Mouse (Mus musculus) embryonic facial prominence, embryonic 11.5 days (tissue): ENCODE measurements around the gene Qsox2. TPM values are rescaled to one million over a fixed set of nuclear protein-coding genes. Genes with fewer than 3 reads are reported as not detected.

Source experiments
- ATAC-seq: fragments of 200-750 bp; cut with Nextera tagmentation; replicated peaks from 2 replicates; pipeline ENCODE4 v1.8.0; 2017; ENCODE audit warnings: low read depth; ENCODE audit not compliant: insufficient number of reproducible peaks, low FRiP score, low TSS enrichment
- DNase-seq: peaks from one replicate; pipeline ENCODE4 v3.0.0-alpha.2; 2015; ENCODE audit warnings: low spot score
- H3K27ac ChIP-seq: fragments of 300-500 bp; sonication (generic); replicated peaks from 2 replicates; pipeline ENCODE4 v1.5.1; 2014; ENCODE audit warnings: mild to moderate bottlenecking, low read depth, low read length, control low read depth
- H3K27me3 ChIP-seq: fragments of 300-500 bp; sonication (generic); 2 replicates; pipeline ENCODE4 v1.6.1; 2014; ENCODE audit warnings: mild to moderate bottlenecking, low read length, moderate library complexity, mixed read lengths; ENCODE audit not compliant: control insufficient read depth, insufficient read depth
- H3K36me3 ChIP-seq: fragments of 300-500 bp; sonication (generic); replicated peaks from 2 replicates; pipeline ENCODE4 v1.6.1; 2014; ENCODE audit warnings: low read depth, mild to moderate bottlenecking, low read length, moderate library complexity, mixed read lengths; ENCODE audit not compliant: control insufficient read depth, insufficient read depth
- H3K4me1 ChIP-seq: fragments of 300-500 bp; sonication (generic); 2 replicates; pipeline ENCODE4 v1.6.1; 2014; ENCODE audit warnings: low read length, mixed read lengths; ENCODE audit not compliant: control insufficient read depth, insufficient read depth
- H3K4me2 ChIP-seq: fragments of 300-500 bp; sonication (generic); 2 replicates; pipeline ENCODE4 v1.6.1; 2014; ENCODE audit warnings: low read depth, mild to moderate bottlenecking, control low read depth, low read length, moderate library complexity
- H3K4me3 ChIP-seq: fragments of 300-500 bp; sonication (generic); 2 replicates; pipeline ENCODE4 v1.5.1; 2014; ENCODE audit warnings: low read depth, low read length, control low read depth
- H3K9ac ChIP-seq: fragments of 300-500 bp; sonication (generic); replicated peaks from 2 replicates; pipeline ENCODE4 v1.6.1; 2014; ENCODE audit warnings: mild to moderate bottlenecking, control low read depth, low read length
- H3K9me3 ChIP-seq: fragments of 300-500 bp; sonication (generic); replicated peaks from 2 replicates; pipeline ENCODE4 v1.6.1; 2016; ENCODE audit warnings: mild to moderate bottlenecking, low read length, inconsistent platforms, mixed read lengths; ENCODE audit not compliant: control insufficient read depth
- WGBS: fragments of 180-500 bp; shearing (Covaris S2); extraction: QIAGEN DNeasy Blood & Tissue Kit; methylation state at CpG from one replicate; pipeline ENCODE4 v1.1.7; 2014; 5-methylcytosine and 5-hydroxymethylcytosine counted together
- polyA plus RNA-seq: library from polyadenylated mRNA; unstranded; fragments of >200 nt; fragmentation: Nextera tagmentation; extraction: Ambion mirVana; gene quantifications from 2 replicates; pipeline ENCODE4 v1.2.1, GENCODE M21; 2014

Qsox2 gene
- polyA plus RNA-seq, 1 experiment from 2014 or later: 11.3 TPM

DNA sequence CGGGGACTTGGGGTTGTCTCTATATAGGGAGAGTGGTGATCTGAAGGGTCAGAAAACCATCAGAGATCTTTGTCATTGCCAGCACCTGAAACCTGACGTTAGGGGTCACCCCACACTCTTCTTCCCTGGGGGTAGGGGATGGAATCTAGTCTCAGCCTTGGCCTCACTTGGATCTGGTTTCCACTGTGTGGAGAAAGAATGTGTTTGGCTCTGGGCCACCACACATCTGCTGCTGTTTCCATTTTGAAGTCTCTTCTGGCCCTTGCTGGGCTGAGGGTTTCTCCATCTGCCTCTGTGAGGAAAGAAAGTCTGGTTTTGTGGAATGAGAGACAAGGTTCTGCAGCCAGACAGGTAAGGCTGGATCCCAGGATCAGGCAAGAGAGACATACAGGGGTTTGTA is 27.8 kb upstream of the Qsox2 start:
- Histone ChIP-seq H3K4me1 (no peaks in the 10 kb centered on the region), H3K9ac (no peak overlapping the region), H3K27me3 (no peaks in the 10 kb centered on the region), H3K27ac (no peak overlapping the region), H3K4me3 (no peak overlapping the region), H3K9me3 (no peaks in the 10 kb centered on the region), H3K4me2 (no peak overlapping the region), H3K36me3 (no peaks in the 10 kb centered on the region)
- WGBS: 74% methylated on average over 2 of the region's 2 CpGs
- DNase-seq (no peak), ATAC-seq (no peak)

DNA sequence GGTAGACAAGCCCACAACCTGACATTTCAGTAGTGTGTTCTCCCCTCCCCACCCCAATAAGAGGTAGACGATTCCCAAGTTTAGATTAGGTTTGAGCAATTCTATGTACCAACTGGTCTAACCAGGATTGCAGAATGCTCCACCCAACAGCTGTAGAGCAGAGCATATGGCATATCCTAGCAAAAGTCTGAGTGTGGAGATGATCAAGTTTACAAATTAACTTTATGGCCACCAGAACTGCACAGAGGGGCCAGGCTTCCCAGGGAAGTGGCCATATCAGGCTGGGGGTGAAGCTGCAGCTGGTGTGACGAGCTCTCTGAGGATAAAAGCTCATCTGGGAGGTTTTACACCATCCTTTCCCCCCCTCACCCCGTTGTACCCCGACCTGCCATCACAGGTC is 27.3 kb upstream of the Qsox2 start:
- no peaks in the 10 kb centered on the region for H3K36me3 ChIP-seq
- no peak overlapping the region for H3K9ac ChIP-seq
- no peak for DNase-seq
- no peak overlapping the region for H3K4me2 ChIP-seq
- H3K27ac ChIP-seq: no peak overlapping the region
- no peaks in the 10 kb centered on the region for H3K27me3 ChIP-seq
- no peak overlapping the region for H3K4me3 ChIP-seq
- 83% methylated on average over 4 of the region's 4 CpGs for WGBS
- H3K4me1 ChIP-seq: no peaks in the 10 kb centered on the region
- H3K9me3 ChIP-seq: no peaks in the 10 kb centered on the region
- ATAC-seq: no peak

DNA sequence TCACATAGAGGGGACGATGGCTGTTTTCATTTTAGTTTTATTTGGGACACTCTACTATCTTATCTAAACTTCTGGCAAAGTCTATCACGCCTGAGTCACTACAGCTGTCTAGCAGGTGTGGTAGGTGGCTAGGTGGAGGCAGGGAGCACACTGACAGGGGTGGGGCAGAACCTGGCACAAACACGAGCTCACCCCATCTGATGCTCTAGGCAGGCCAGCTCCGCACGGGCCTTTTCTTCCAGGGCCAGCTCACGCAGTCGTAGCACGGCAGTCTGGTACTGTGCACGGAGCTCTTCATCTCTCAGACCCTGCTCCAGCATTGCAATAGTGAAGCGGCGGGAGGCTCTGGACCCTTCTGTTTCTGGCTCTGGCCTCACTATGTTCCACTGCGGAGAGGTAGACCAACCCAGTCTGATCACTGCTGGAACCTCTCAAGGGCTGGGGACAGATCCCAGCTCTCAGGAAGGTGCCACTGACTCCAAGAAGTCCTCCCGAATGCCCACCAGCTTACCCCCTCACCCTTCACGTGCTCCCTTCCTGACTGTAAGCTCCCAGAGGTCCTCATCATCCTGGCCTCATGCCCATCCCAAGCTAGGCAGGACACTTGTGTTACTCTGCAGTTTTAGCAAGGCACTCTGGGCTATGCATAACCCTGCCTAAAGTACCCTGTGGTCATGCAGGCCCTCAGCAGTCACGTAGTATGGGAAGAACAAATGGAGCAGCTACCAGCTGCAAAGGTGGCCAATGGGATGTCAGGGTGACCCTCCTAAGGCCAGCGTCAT is 20.2 kb upstream of the Qsox2 start:
- no peaks in the 10 kb centered on the region for H3K36me3 ChIP-seq
- DNase-seq: no peak
- no peak overlapping the region for H3K4me3 ChIP-seq
- no peaks in the 10 kb centered on the region for H3K9me3 ChIP-seq
- H3K27ac ChIP-seq: no peak overlapping the region
- H3K4me2 ChIP-seq: no peak overlapping the region
- no peaks in the 10 kb centered on the region for H3K27me3 ChIP-seq
- WGBS: 84% methylated on average over 16 of the region's 16 CpGs
- ATAC-seq: no peak
- no peak overlapping the region for H3K9ac ChIP-seq
- H3K4me1 ChIP-seq: no peaks in the 10 kb centered on the region

DNA sequence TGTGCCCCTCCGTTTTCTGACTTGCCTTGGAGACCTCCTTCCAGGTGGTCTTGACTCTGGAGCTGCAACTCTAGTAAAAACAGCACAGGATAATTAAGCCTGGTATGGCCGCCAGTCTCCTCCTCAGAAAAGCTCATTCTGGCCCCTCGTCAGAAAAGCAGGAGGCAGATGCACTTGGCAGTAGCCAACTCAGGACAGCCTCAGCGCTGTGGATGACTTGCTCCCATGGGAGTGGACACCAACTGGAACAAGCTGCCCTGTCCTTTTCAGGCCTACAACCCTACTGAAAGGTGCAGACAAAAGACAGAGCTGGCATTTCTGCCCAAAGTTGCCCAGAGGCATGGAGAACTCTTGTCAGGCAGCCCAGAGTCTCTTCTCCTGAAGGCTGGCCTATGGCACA is 17.5 kb upstream of the Qsox2 start:
- Histone ChIP-seq H3K27me3 (no peaks in the 10 kb centered on the region), H3K9me3 (no peaks in the 10 kb centered on the region), H3K36me3 (no peaks in the 10 kb centered on the region), H3K4me2 (no peak overlapping the region), H3K27ac (no peak overlapping the region), H3K9ac (no peak overlapping the region), H3K4me1 (no peaks in the 10 kb centered on the region), H3K4me3 (no peak overlapping the region)
- DNase-seq (no peak), ATAC-seq (no peak)
- 40% methylated on average over 4 of the region's 4 CpGs for WGBS

DNA sequence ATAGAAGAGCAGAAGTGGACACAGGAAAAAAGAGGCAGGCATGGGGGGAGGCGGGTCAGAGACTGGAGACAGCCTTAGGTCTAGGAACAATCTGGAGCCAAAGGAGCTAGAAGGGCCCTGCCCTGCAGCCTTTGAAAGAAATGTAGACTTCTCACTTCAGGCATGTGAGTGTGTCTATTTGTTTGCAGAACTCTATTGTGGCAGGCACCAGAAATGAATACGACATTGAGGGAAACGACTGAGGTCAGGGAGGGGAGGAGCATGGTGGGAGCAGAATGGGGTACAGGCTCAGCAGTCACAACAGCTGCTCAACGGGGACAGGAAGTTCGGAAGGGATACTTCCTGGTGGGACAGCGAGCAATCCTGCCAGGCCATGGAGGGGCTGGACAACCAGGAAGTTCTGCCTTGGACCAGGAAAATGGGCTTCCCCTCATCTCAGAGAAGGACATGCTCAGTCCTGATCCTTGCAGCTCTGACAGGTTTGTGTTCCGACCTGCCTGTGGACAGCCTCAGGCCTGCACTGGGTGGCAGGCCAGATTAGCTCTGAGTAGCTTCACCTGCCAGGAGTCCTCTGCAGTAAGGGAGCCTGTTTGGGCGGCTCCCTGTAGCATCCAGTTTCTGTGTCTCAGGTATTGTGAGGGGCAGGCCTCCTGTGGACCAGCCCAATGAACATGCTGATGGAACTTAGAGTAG is 15.3 kb upstream of the Qsox2 start:
- Histone ChIP-seq H3K4me1 (no peaks in the 10 kb centered on the region), H3K27me3 (no peaks in the 10 kb centered on the region), H3K4me2 (no peak overlapping the region), H3K27ac (no peak overlapping the region), H3K4me3 (no peak overlapping the region), H3K9me3 (no peaks in the 10 kb centered on the region), H3K36me3 (no peaks in the 10 kb centered on the region), H3K9ac (no peak overlapping the region)
- 57% methylated on average over 8 of the region's 8 CpGs for WGBS
- no peak for ATAC-seq
- DNase-seq: peak; percentile 10

DNA sequence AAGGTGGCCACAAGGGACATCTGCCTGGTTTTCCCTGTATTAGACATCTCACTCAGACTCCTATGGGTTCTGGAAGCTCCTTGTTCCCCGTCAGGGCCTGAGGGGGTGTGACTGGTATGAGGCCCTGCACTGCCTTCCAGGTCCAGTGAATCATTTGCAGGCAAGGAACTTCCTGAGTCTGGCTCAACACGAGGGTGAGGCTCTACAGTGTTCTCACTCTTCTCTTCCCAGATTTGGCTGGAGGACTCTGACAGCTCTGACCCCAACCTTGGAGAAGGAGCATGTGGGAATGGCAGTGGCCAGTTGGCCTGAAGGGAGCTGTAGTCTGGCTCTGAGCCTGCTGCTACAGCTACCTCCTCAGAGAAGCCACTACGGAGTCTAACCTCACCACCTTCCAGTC is 10.2 kb upstream of the Qsox2 start:
- H3K36me3 ChIP-seq: no peaks in the 10 kb centered on the region
- WGBS: 64% methylated on average over 3 of the region's 3 CpGs
- no peak for DNase-seq

DNA sequence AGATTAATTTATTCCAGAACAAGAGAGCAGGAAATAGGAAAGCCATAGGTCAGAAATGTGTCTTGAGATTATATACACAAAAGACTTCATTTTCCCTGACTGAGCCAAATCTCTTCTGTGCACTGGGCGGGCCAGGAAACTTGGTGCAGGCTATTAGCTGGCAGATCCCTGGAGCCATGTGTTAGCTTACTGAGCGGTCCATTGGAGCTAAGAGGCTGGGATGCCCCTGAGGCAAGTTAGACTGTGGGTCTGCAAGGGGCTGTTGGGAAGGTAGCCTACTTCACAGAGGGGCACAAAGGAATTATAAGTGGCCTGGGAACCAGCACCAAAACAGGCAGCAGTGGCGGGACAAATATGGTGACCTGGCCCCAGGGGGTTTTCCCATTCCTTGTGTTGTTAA is 3.5 kb upstream of the Qsox2 start:
- no peaks in the 10 kb centered on the region for H3K27me3 ChIP-seq
- no peaks in the 10 kb centered on the region for H3K36me3 ChIP-seq
- H3K4me1 ChIP-seq: no peaks in the 10 kb centered on the region
- no peak overlapping the region for H3K27ac ChIP-seq
- ATAC-seq (no peak), DNase-seq (no peak)
- WGBS: 42% methylated on average over 3 of the region's 3 CpGs
- H3K4me3 ChIP-seq: no peak overlapping the region
- H3K9me3 ChIP-seq: no peaks in the 10 kb centered on the region
- H3K4me2 ChIP-seq: no peak overlapping the region
- no peak overlapping the region for H3K9ac ChIP-seq

More for the DNA sequence above, 10.2 kb upstream of the Qsox2 start:
- no peak overlapping the region for H3K4me2 ChIP-seq
- no peak overlapping the region for H3K9ac ChIP-seq
- H3K4me3 ChIP-seq: no peak overlapping the region
- no peak overlapping the region for H3K27ac ChIP-seq
- H3K27me3 ChIP-seq: no peaks in the 10 kb centered on the region
- H3K9me3 ChIP-seq: no peaks in the 10 kb centered on the region
- ATAC-seq: no peak
- no peaks in the 10 kb centered on the region for H3K4me1 ChIP-seq

DNA sequence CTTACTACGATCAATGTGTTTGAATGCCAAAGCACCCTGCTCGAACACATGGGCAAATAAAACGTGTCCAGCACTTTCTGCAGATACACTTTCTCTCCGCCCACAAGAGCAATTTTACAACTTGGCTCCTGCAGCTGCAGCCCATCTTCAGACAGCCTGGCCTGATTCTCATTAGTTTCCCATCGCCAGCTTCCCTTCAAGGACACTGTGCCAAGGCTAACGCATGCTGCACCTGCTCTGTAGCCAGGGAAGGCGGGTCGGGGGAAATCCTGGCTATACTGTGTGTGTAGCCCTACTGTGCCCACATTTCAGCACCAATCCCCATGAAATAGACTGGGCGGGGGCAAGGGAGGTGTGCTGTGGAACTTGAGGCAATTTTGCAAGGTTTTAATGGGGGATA is 3.0 kb upstream of the Qsox2 start:
- WGBS: 60% methylated on average over 9 of the region's 9 CpGs
- no peak overlapping the region for H3K9ac ChIP-seq
- no peaks in the 10 kb centered on the region for H3K9me3 ChIP-seq
- ATAC-seq: no peak
- no peak overlapping the region for H3K4me2 ChIP-seq
- DNase-seq: no peak
- H3K27me3 ChIP-seq: no peaks in the 10 kb centered on the region
- no peak overlapping the region for H3K4me3 ChIP-seq
- no peak overlapping the region for H3K27ac ChIP-seq
- H3K36me3 ChIP-seq: no peaks in the 10 kb centered on the region
- no peaks in the 10 kb centered on the region; the same call in 1 of the 2 replicates for H3K4me1 ChIP-seq
